Mouse (Mus musculus): Measurements from ENCODE around the gene Sipa1l1.
A peak's percentile ranks its signal among the peaks of the same experiment; 100 is the strongest.
"Not testable (repeated sequence)": the region's sequence is repeated elsewhere in the genome, so short reads cannot be mapped to it uniquely, and the experiment has no call there.

Sipa1l1 gene

DNA sequence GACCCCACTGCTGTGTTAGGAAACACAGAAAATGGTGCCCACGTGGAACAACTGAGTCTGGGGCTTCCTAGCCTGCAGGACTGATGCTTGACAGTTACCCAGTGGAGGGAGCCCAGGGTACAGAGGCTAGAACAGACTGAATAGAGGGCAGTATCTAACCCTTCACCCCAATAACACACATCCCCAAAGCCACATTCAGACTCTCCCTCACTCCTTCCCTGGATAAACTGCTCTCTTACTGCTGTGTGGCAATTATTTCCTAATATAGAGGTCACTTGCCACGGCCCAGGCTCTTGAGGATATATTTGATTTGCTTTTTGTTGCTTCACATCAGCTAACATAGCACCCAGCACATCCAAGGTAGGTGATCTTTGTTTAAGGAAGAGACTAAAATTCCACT is 307.5 kb downstream of the Sipa1l1 start:
- no peak for DNase-seq (ENCODE audit: low spot score)

DNA sequence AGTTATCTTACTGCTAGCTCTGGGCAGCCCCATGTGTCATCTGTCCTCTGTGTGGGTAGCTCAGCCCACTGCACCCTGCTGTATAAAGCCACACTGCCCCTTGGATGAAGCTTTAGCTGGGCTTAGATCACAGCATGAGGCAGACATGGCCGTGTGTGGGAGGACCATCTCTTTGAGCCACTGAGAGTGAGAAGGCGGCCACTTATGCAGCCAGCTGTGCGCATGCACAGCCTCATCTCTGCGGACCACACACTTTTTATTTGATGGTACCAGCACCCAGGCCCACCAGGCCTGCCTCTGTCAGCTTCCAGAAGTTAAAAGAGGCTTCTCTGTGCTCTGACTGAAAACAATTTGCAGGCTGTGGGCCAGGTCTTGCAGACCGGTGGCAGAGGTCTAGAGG is 308.7 kb downstream of the Sipa1l1 start:
- DNase-seq (ENCODE audit: low spot score), result no peak

DNA sequence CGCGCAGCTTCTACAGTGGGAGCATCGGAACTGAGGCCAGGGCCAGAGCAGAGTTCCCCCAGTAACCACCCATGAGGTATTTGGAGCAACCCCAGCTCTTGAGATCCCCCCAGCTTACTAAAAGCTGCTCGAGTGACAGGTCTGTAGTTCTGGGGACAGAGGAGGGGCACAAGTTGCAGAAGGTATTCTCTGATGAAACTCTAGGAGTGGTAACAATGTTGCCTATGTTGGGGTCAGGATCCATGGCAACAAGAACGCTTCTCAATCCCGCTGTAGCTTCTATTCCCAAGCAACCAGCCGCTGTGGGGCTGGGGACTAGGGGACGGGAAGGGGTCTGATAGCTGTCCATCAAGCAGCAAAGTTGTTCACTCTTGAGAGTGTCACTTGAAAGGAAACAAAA is 309.1 kb downstream of the Sipa1l1 start:
- no peak for DNase-seq (ENCODE audit: low spot score)

DNA sequence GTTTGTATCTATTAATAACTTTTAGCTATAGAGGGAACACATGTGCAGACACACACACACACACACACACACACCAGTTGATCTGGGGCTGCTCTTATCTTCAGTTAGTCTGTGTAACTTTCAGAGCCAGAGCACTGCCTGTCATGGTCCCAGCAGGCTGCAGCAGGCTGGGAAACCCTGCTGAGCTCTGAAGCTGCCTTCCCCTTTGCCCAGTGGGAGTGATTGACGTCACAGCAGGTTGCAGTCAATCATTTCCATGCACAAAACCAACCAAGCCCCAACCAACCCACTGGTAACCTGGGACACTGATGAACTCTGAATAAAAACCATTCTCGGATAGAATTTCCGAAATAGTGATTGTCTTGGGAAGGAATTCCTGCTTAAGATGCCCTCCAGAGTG is 310.3 kb downstream of the Sipa1l1 start:
- no peak for DNase-seq (ENCODE audit: low spot score)

DNA sequence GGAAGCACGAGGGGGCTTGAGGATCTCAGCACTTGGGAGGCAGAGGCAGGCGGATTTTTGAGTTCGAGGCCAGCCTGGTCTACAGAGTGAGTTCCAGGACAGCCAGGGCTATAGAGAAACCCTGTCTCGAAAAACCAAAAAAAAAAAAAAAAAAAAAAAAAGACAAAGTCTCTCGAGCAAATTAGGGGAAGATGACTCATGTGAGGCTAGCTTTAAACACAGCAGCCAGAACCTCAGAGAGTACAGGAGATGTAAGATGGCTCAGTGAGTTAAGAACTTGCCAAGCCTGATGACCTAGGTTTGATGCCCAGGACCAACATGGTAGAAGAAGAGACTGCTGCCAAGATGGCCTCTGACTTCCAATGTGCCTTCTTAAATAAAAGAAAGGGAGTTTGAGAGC is 311.3 kb downstream of the Sipa1l1 start:
- not testable (repeated sequence) for DNase-seq (ENCODE audit: low spot score)

DNA sequence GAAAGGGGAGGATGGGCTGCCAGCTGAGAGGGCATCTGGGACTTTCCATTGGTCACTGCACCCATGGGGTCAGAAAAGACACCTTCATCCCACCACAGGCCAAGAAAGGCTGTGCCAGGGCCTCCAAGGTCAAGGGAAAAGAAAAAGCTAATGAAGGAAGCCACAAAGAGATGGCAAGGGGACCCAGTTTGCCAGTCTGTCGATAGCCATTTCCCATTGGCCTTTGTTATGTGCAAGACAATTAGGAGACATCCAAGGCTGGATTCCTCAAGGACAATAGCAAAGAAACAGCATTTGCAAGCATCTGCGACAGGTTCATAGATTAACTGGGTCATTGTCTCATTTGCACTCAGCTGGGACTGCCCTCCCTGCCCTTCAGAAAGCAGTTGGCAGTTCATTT is 316.3 kb downstream of the Sipa1l1 start:
- no peak for DNase-seq (ENCODE audit: low spot score)

DNA sequence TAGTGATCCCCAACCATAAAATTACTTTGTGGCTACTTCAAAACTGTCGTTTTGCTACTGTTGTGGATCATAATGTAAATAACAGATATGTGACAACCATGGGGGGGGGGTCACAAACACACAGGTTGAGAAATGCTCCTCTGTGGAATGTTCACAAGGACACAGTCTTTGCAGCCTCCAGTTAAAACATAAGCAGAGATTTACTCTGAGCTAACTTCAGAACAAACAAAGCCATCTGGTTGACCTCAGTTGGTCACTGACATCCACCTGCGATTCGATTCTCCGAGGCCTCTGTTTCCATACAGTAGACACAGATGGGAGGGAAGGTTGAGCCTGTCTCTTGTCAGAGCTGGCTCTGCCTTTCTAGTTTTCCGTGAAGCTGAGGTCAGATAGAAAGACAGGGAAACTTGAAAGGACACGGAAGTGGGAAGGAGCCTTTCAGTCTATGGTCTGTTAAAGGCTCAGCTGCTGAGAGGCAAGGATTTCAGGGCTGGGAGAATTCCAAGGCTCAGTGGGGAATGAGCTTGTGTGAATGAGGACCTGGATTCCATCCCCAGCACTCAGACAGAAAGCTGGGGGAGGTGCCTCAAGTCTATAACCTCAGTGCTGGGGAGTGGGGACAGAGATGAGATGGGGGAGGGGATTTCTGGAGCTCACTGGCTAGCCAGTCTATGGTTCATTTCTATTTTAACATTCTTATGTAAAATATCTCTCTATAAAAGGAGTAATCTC is 317.9 kb downstream of the Sipa1l1 start:
- DNase-seq (ENCODE audit: low spot score), result no peak

DNA sequence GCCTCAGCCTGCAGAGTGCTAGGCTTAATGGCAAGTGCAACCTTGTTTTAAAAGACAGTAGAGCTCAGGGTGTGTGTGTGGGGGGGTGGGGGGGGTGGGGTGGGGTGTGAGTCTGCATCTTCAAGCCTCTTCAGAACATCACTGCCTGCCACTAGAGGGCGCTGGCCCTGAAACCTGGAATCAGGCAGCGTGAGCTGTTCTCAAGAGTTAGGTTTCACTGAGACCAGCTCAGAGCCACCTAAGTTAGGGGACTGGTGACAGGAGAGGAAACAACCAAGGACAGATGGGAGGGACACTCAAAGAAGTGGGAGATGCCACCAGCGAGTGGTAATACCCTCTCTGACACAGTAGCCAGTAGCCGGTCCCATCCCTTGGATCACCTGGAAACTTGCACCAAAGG is 320.0 kb downstream of the Sipa1l1 start:
- peak; percentile 13 for DNase-seq (ENCODE audit: low spot score)

DNA sequence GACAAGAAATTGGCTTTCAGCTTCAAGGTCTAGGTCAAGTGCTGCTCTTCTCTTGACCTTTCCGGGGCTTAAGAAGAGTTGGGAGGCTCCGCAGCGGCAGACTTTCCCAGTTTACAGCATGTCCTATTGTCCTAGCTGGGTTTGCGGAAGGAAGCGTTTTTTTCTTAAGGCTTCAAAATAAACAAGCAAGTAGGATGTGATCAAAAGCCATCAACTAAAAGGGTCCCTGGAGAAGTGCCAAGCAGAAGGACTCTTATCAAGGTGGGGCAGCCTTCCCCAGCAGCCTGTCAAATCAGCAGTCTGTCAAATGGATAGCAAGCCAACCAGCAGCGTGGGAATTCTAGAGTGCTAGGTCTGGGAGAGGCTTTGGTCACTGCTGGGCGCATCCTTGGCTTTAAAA is 320.5 kb downstream of the Sipa1l1 start:
- DNase-seq (ENCODE audit: low spot score), result no peak

DNA sequence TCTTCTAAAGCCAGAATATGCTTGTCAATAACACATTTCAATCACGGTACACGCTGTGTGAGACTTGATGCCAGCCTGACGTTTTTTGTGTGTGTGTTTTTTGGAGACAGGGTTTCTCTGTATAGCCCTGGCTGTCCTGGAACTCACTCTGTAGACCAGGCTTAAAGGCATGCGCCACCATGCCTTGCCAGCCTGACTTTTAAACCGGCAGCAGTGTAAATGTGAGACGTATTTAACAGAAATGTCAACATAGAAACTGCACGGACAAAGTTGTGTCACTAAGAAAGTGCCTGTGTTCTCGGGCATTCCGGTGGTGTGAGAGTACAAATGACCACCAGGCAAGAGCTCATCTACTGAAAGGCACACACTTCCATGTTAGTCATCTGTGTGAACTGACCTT is 323.3 kb downstream of the Sipa1l1 start:
- DNase-seq (ENCODE audit: low spot score), result no peak

DNA sequence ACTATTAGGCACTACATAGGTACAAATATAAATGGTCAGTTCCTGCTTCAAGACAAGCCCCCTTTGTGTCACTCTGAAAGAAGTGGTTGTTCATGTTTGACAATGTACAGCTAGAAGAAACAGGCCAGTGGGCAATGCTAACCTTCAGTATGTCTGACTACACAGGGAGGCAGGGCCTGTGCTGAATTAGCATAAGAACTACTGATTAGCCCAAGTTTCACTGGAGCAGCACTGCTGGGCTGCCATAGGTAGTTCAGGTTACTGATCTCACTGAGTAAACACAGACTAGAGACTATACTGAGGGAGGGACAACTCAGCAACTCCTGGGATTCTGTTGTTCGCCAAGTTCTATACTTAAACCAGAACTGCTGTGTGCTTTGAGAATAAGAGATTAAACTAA is 324.1 kb downstream of the Sipa1l1 start:
- DNase-seq (ENCODE audit: low spot score), result not testable (repeated sequence)

DNA sequence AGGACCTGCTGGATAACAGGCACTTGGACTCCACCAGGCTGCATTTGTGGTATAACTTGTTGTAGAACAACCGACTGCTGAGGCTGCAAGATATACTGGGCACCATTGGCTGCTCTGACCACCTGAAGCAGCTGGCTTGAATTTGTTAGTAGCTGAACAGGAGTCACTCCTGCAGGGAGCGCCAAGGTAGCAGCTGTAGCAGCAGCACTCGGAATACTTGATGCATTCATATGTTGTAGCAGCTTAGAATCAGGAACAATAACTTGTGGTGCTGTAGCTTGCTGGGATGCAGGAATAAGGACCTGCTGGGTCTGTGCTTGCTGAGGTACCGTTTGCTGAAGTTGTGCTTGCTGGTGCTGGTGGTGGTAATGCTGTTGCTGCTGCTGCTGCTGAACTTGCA is 326.8 kb downstream of the Sipa1l1 start:
- DNase-seq (ENCODE audit: low spot score), result no peak

DNA sequence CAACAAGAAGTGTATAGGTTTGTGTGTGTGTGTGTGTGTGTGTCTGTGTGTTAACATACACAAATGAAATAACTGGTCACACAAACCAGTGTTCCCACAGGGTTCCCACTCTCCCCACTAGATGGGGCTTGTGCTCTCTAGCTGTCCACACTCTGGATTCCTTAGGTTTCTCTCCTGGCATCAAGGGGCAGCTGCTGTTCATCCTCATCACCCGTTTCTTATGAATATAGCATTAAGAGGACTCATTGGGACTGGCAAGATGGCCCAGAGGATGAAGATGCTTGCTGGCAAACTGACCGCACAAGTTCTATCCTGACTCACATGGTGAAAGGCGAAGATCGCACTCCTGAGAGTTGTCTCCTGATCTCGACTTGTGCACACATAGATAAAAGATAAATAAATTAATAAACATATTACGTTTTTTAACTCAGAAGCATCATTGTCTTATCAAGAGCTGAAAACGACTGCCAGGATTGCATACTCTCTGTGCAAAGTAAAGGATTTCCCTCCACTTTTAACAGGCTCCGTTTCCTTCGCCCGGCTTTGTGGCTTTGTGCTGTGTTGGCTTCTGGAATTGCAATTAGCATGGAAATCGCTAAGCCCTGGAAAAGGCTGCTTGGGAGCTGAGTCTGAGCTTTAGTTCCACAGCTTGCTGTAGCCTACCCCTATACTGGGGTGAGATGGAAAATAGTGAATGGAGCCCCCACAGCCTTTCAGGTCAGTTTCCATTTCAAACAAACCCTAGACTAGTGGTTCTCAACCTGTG is 328.9 kb downstream of the Sipa1l1 start:
- DNase-seq (ENCODE audit: low spot score), result no peak

DNA sequence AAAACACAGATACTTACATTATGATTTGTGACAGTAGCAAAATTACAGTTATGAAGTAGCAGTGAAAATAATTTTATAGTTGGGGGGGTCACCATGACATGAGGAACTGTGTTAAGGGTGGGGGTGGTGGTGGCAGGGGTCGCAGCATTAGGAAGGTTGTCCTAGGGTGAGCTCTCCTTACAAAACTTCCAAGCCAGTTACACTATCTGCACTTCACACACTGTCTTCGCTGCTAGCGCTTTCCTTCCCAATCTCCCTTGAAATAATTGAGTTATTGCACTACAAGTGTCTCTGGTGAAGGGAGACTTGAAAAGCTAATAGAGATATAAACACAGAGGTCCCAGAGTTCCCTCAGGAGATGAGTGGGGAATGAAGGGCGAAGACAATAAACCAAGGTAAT is 329.6 kb downstream of the Sipa1l1 start:
- no peak for DNase-seq (ENCODE audit: low spot score)

DNA sequence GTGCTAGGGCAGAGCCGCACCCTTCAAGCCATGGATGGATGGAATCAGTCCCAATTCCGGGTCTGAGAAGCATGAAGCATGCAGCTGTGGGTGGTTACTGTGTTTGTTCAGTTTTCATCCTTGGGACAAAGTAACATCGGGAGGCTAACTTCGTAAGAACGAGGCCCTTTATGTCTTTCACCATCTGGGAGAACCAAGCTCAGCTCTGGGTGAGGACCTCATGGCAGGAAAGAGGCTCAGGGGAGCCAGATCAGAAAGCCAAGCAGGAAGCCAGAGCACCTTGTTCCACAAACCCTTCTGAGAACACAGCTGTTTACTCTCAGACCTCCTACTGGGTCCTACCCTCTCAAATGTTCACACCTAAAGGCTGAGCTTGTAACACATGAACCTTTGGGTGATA is 330.6 kb downstream of the Sipa1l1 start:
- DNase-seq (ENCODE audit: low spot score), result no peak

Measured in spleen, adult 12 weeks (tissue).